Mouse (Mus musculus) hindbrain, embryonic 16.5 days (tissue): ENCODE measurements around the gene Bcas2. TPM values are rescaled to one million over a fixed set of nuclear protein-coding genes. Genes with fewer than 3 reads are reported as not detected.
"Not testable (repeated sequence)": the region's sequence is repeated elsewhere in the genome, so short reads cannot be mapped to it uniquely, and the experiment has no call there.

Experiments used
- ATAC-seq: fragments of 200-750 bp; cut with Nextera tagmentation; 2 replicates; pipeline ENCODE4 v1.8.0; 2017; ENCODE audit warnings: moderate TSS enrichment, moderate library complexity
- H3K27ac ChIP-seq: fragments of 300-500 bp; sonication (generic); 2 replicates; pipeline ENCODE4 v1.5.1; 2014; ENCODE audit warnings: low read depth, mild to moderate bottlenecking, control low read depth, low read length, moderate library complexity
- H3K27me3 ChIP-seq: fragments of 300-500 bp; sonication (generic); replicated peaks from 2 replicates; pipeline ENCODE4 v1.6.1; 2014; ENCODE audit warnings: low read length; ENCODE audit not compliant: control insufficient read depth, insufficient read depth
- H3K36me3 ChIP-seq: fragments of 300-500 bp; sonication (generic); 2 replicates; pipeline ENCODE4 v1.6.1; 2014; ENCODE audit warnings: mild to moderate bottlenecking, low read length, moderate library complexity, mixed read lengths; ENCODE audit not compliant: control insufficient read depth, insufficient read depth
- H3K4me1 ChIP-seq: fragments of 300-500 bp; sonication (generic); 2 replicates; pipeline ENCODE4 v1.6.1; 2014; ENCODE audit warnings: low read depth, low read length; ENCODE audit not compliant: control insufficient read depth, insufficient read depth
- H3K4me2 ChIP-seq: fragments of 300-500 bp; sonication (generic); 2 replicates; pipeline ENCODE4 v1.6.1; 2014; ENCODE audit warnings: mild to moderate bottlenecking, low read length, control low read depth, moderate library complexity
- H3K4me3 ChIP-seq: fragments of 300-500 bp; sonication (generic); 2 replicates; pipeline ENCODE4 v1.5.1; 2014; ENCODE audit warnings: mild to moderate bottlenecking, low read length, control low read depth, moderate library complexity
- H3K9ac ChIP-seq: fragments of 300-500 bp; sonication (generic); 2 replicates; pipeline ENCODE4 v1.6.1; 2014; ENCODE audit warnings: low read depth, mild to moderate bottlenecking, control low read depth, low read length, moderate library complexity
- H3K9me3 ChIP-seq: fragments of 300-500 bp; sonication (generic); 2 replicates; pipeline ENCODE4 v1.6.1; 2014; ENCODE audit warnings: mild to moderate bottlenecking, low read length, moderate library complexity; ENCODE audit not compliant: control insufficient read depth
- WGBS: fragments of 180-500 bp; shearing (Covaris S2); extraction: QIAGEN DNeasy Blood & Tissue Kit; methylation state at CpG from one replicate; pipeline ENCODE4 v1.1.7; 2014; 5-methylcytosine and 5-hydroxymethylcytosine counted together
- polyA plus RNA-seq: library from polyadenylated mRNA; unstranded; fragments of >200 nt; fragmentation: Nextera tagmentation; extraction: Ambion mirVana; gene quantifications from 2 replicates; pipeline ENCODE4 v1.2.1, GENCODE M21; 2015

Bcas2 gene
- polyA plus RNA-seq, 1 experiment from 2014 or later: 203 TPM

GRCm38 (mm10) chr3:103136414-103137077, 34.9 kb upstream of the Bcas2 start:
- H3K9ac ChIP-seq: no peak overlapping the region
- no peaks in the 10 kb centered on the region for H3K36me3 ChIP-seq
- no peaks in the 10 kb centered on the region for H3K9me3 ChIP-seq
- H3K4me1 ChIP-seq: no peaks in the 10 kb centered on the region
- H3K27me3 ChIP-seq: no peaks in the 10 kb centered on the region
- no peak overlapping the region for H3K4me2 ChIP-seq
- 79% methylated on average over 4 of the region's 4 CpGs for WGBS
- ATAC-seq: no peak
- H3K4me3 ChIP-seq: no peak overlapping the region
- no peak overlapping the region for H3K27ac ChIP-seq

- no peak for ATAC-seq
- Histone ChIP-seq H3K27me3 (no peaks in the 10 kb centered on the region), H3K4me2 (no peak overlapping the region), H3K9ac (no peak overlapping the region), H3K27ac (no peak overlapping the region), H3K36me3 (no peaks in the 10 kb centered on the region), H3K9me3 (no peaks in the 10 kb centered on the region), H3K4me3 (no peak overlapping the region), H3K4me1 (no peaks in the 10 kb centered on the region)
- 76% methylated on average over 8 of the region's 8 CpGs for WGBS
Measured at GRCm38 (mm10) chr3:103139047-103139446, 32.4 kb upstream of the Bcas2 start.

GRCm38 (mm10) chr3:103140095-103140838, 31.2 kb upstream of the Bcas2 start:
- not testable (repeated sequence) for H3K27ac ChIP-seq, H3K27me3 ChIP-seq, H3K36me3 ChIP-seq, H3K4me2 ChIP-seq, H3K4me1 ChIP-seq, ATAC-seq, H3K4me3 ChIP-seq, H3K9me3 ChIP-seq, H3K9ac ChIP-seq
- WGBS: 77% methylated on average over 11 of the region's 11 CpGs

- Histone ChIP-seq H3K36me3 (no peaks in the 10 kb centered on the region), H3K27me3 (no peaks in the 10 kb centered on the region), H3K4me3 (no peak overlapping the region), H3K4me1 (no peaks in the 10 kb centered on the region), H3K9ac (no peak overlapping the region), H3K4me2 (no peak overlapping the region), H3K9me3 (no peaks in the 10 kb centered on the region), H3K27ac (no peak overlapping the region)
- WGBS: 85% methylated on average over 11 of the region's 11 CpGs
- ATAC-seq: no peak
Measured at GRCm38 (mm10) chr3:103141287-103141686, 30.2 kb upstream of the Bcas2 start.

GRCm38 (mm10) chr3:103142366-103142765, 29.1 kb upstream of the Bcas2 start:
- no peaks in the 10 kb centered on the region for H3K9me3 ChIP-seq
- 90% methylated on average over 10 of the region's 10 CpGs for WGBS
- H3K4me1 ChIP-seq: no peaks in the 10 kb centered on the region; the same call in 1 of the 2 replicates
- no peak overlapping the region for H3K4me2 ChIP-seq
- H3K9ac ChIP-seq: no peak overlapping the region
- H3K27me3 ChIP-seq: no peaks in the 10 kb centered on the region
- no peak overlapping the region for H3K27ac ChIP-seq
- no peak for ATAC-seq
- H3K36me3 ChIP-seq: no peaks in the 10 kb centered on the region
- no peak overlapping the region for H3K4me3 ChIP-seq

- WGBS: 76% methylated on average over 2 of the region's 2 CpGs
- Histone ChIP-seq H3K27me3 (no peaks in the 10 kb centered on the region), H3K4me1 (no peaks in the 10 kb centered on the region; the same call in 1 of the 2 replicates), H3K27ac (no peak overlapping the region), H3K9me3 (no peaks in the 10 kb centered on the region), H3K4me2 (no peak overlapping the region), H3K4me3 (no peak overlapping the region), H3K9ac (no peak overlapping the region), H3K36me3 (no peaks in the 10 kb centered on the region)
- ATAC-seq: no peak
Measured at GRCm38 (mm10) chr3:103145336-103145735, 26.1 kb upstream of the Bcas2 start.

GRCm38 (mm10) chr3:103145791-103146190, 25.7 kb upstream of the Bcas2 start:
- Histone ChIP-seq H3K36me3 (no peaks in the 10 kb centered on the region), H3K4me1 (no peaks in the 10 kb centered on the region; the same call in 1 of the 2 replicates), H3K9me3 (no peaks in the 10 kb centered on the region), H3K4me2 (no peak overlapping the region), H3K27ac (no peak overlapping the region), H3K9ac (no peak overlapping the region), H3K4me3 (no peak overlapping the region), H3K27me3 (no peaks in the 10 kb centered on the region)
- no peak for ATAC-seq
- WGBS: 77% methylated on average over 4 of the region's 4 CpGs

GRCm38 (mm10) chr3:103146330-103147166, 24.9 kb upstream of the Bcas2 start:
- no peak overlapping the region for H3K4me3 ChIP-seq
- H3K4me2 ChIP-seq: no peak overlapping the region
- H3K9me3 ChIP-seq: no peaks in the 10 kb centered on the region
- 59% methylated on average over 23 of the region's 23 CpGs for WGBS
- H3K36me3 ChIP-seq: no peaks in the 10 kb centered on the region
- H3K9ac ChIP-seq: no peak overlapping the region
- H3K4me1 ChIP-seq: no peaks in the 10 kb centered on the region; the same call in 1 of the 2 replicates
- ATAC-seq: no peak
- H3K27ac ChIP-seq: no peak overlapping the region
- H3K27me3 ChIP-seq: no peaks in the 10 kb centered on the region

- 86% methylated on average over 4 of the region's 4 CpGs for WGBS
- no peak overlapping the region for H3K9ac ChIP-seq
- no peak overlapping the region for H3K4me2 ChIP-seq
- no peak overlapping the region for H3K4me3 ChIP-seq
- H3K27me3 ChIP-seq: no peaks in the 10 kb centered on the region
- H3K36me3 ChIP-seq: no peaks in the 10 kb centered on the region
- no peak for ATAC-seq
- H3K4me1 ChIP-seq: no peaks in the 10 kb centered on the region; the same call in 1 of the 2 replicates
- no peak overlapping the region for H3K27ac ChIP-seq
- no peaks in the 10 kb centered on the region for H3K9me3 ChIP-seq
Measured at GRCm38 (mm10) chr3:103147775-103148174, 23.7 kb upstream of the Bcas2 start.
